Mouse (Mus musculus): ENCODE measurements at regions not wholly inside any gene's neighbourhood (a gene's known extent, or its start where the extent isn't known, plus 50 kb on each side); places are given as distances from the start of the nearest gene placed in this dataset.

- no peak for TF ChIP-seq CTCF (IDR thresholded peaks at IDR 0.05; ENCODE audit: low read depth)
- no peak for TF ChIP-seq EP300 (IDR thresholded peaks at IDR 0.05; ENCODE audit: low read depth)
Observed at GRCm38 (mm10) chr16:25585070-25585454, 98.5 kb upstream of the Trp63 start.
